Mouse (Mus musculus) kidney, adult 2 months (tissue): Measurements from ENCODE around the gene Snx5.

Source experiments
- CTCF ChIP-seq: fragments of 200-500 bp; conservative IDR thresholded peaks from 2 replicates; pipeline ENCODE4 v1.5.1; 2011; ENCODE audit warnings: low read depth, mild to moderate bottlenecking, control low read depth, low read length, moderate library complexity, mixed read lengths; ENCODE audit not compliant: insufficient read depth, insufficient read length
- POLR2A ChIP-seq: fragments of 200-500 bp; IDR thresholded peaks from one replicate; pipeline ENCODE4 v1.6.1; 2011; ENCODE audit warnings: low read depth, low read length, control low read depth

GRCm38 (mm10) chr2:144267004-144267730 is 3.5 kb downstream of the Snx5 start:
- no peak for TF ChIP-seq POLR2A
- TF ChIP-seq CTCF: no peak
